Mouse (Mus musculus): ENCODE data around the gene Dnajc1. TPM values are rescaled to one million over a fixed set of nuclear protein-coding genes. Genes with fewer than 3 reads are reported as not detected.

The Dnajc1 gene
- total and polyA plus RNA-seq, 3 experiments: 9.3 to 86.1 (median 14.3) TPM

DNA sequence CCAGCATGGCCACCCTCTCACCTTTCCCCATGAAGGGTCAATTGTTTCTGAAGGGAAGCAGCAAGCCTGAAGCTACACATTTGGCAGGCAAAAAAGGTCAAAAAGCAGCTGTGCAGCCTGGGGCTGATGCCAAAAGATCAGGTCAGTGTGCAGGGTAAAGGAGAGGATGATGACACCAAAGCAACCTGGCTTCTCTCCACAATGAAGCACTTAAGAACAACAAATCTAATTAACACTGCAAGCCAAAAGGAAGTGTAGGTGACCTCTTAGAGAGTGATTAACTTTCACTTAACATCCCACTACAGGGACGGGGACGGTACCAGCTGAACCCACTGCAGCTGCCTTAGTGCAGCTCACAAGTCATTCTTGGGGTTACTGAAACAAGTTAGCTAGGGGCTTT lies 163.4 kb downstream of the Dnajc1 start:
- no peaks in the 10 kb centered on the region for H3K9me3 ChIP-seq (replicated peaks; ENCODE audit: insufficient read depth, low read length)
- H3K79me2 ChIP-seq (ENCODE audit: control insufficient read depth, insufficient read depth, low read length, poor library complexity): no peaks in the 10 kb centered on the region
- H3K36me3 ChIP-seq (ENCODE audit: control insufficient read depth in 1 of 2, insufficient read depth in 2 of 2, low read length in 2 of 2): no peaks in the 10 kb centered on the region
- H3K9ac ChIP-seq (ENCODE audit: control insufficient read depth, low read depth, low read length, poor library complexity, severe bottlenecking): no peak overlapping the region
- TF ChIP-seq TCF12 (IDR thresholded peaks at IDR 0.05; ENCODE audit: low read depth, low read length) (no peak), ZC3H11A (IDR thresholded peaks at IDR 0.05; ENCODE audit: low read depth, low read length) (no peak), ZNF384 (IDR thresholded peaks at IDR 0.05; ENCODE audit: low read depth, low read length) (no peak), RAD21 (IDR thresholded peaks at IDR 0.05; ENCODE audit: low read depth, low read length) (no peak), EP300 (IDR thresholded peaks at IDR 0.05; ENCODE audit: low read depth in 1 of 2, low read length in 2 of 2) (no peak), MYB (IDR thresholded peaks at IDR 0.05; ENCODE audit: low read depth, low read length) (no peak), E2F4 (IDR thresholded peaks at IDR 0.05; ENCODE audit: borderline replicate concordance, low read depth, low read length) (no peak), UBTF (IDR thresholded peaks at IDR 0.05; ENCODE audit: borderline replicate concordance, insufficient read depth, low read depth, low read length) (no peak), GATA1 (IDR thresholded peaks at IDR 0.05; ENCODE audit: low read depth, low read length) (no peak), NELFE (IDR thresholded peaks at IDR 0.05; ENCODE audit: low read depth, low read length) (no peak), CTCF (IDR thresholded peaks at IDR 0.05 in 2 of 3, conservative IDR thresholded peaks at IDR 0.05 in 1 of 3; ENCODE audit: control insufficient read depth in 1 of 3, insufficient read depth in 1 of 3, low read depth in 2 of 3, low read length in 3 of 3, poor library complexity in 1 of 3, severe bottlenecking in 1 of 3) (no peak), KAT2A (conservative IDR thresholded peaks at IDR 0.05; ENCODE audit: low read depth, low read length) (no peak), RCOR1 (IDR thresholded peaks at IDR 0.05; ENCODE audit: low read depth, low read length) (no peak), MAX (IDR thresholded peaks at IDR 0.05; ENCODE audit: low read length) (no peak), MYC (IDR thresholded peaks at IDR 0.05; ENCODE audit: low read depth, low read length) (no peak), ZKSCAN1 (IDR thresholded peaks at IDR 0.05; ENCODE audit: low read depth, low read length) (no peak)
- H3K4me1 ChIP-seq (ENCODE audit: control insufficient read depth in 1 of 2, insufficient read depth in 2 of 2, low read length in 2 of 2): no peaks in the 10 kb centered on the region
- no peak overlapping the region for H3K4me3 ChIP-seq (ENCODE audit: control insufficient read depth in 1 of 2, insufficient read depth in 1 of 2, low read depth in 2 of 2, low read length in 2 of 2)
- DNase-seq (ENCODE audit: low read depth, low spot score): no peak
- no peak overlapping the region for H3K27ac ChIP-seq (ENCODE audit: control insufficient read depth, low read depth, low read length)
- H3K27me3 ChIP-seq (ENCODE audit: control insufficient read depth in 1 of 2, insufficient read depth in 2 of 2, low read length in 2 of 2): no peaks in the 10 kb centered on the region

DNA sequence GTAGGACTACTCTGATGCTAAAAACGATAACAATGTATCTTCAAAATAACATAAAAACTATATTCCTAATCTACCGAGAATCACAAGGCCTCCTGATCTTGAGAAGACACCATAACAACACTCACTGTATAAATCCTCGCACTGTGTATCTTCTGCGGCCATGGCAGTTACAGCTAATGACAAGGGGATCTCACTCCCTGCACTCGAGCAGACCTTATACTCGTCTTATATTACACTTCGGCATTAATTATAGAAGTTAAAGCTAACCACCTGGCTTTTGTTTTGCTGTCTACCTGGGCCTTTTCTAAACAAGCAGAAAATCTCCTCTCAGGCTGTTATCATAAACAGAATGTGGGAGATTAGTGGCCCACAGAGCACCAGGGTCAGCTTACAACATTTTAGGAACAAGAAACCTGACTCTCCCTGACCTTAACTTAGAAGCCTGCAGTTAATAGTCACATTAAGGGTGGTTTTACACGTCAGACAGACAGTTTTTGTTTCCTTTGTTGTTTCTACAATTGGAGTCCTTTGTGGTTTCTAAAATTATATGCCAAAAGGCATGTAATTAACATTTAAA lies 164.1 kb downstream of the Dnajc1 start:
- Histone ChIP-seq H3K9ac (ENCODE audit: control insufficient read depth, low read depth, low read length, poor library complexity, severe bottlenecking) (no peak overlapping the region), H3K27me3 (ENCODE audit: control insufficient read depth in 1 of 2, insufficient read depth in 2 of 2, low read length in 2 of 2) (no peaks in the 10 kb centered on the region), H3K36me3 (ENCODE audit: control insufficient read depth in 1 of 2, insufficient read depth in 2 of 2, low read length in 2 of 2) (no peaks in the 10 kb centered on the region), H3K79me2 (ENCODE audit: control insufficient read depth, insufficient read depth, low read length, poor library complexity) (no peaks in the 10 kb centered on the region), H3K27ac (ENCODE audit: control insufficient read depth, low read depth, low read length) (no peak overlapping the region), H3K9me3 (replicated peaks; ENCODE audit: insufficient read depth, low read length) (no peaks in the 10 kb centered on the region), H3K4me3 (ENCODE audit: control insufficient read depth in 1 of 2, insufficient read depth in 1 of 2, low read depth in 2 of 2, low read length in 2 of 2) (no peak overlapping the region), H3K4me1 (ENCODE audit: control insufficient read depth in 1 of 2, insufficient read depth in 2 of 2, low read length in 2 of 2) (no peaks in the 10 kb centered on the region)
- TF ChIP-seq CHD1 (IDR thresholded peaks at IDR 0.05; ENCODE audit: low read depth, low read length) (no peak), ELF1 (IDR thresholded peaks at IDR 0.05; ENCODE audit: low read depth, low read length) (no peak)
- no peak for DNase-seq (ENCODE audit: low read depth, low spot score)

Data from MEL (cell line).